Mouse (Mus musculus) T-helper 17 cell (primary cell): Measurements from ENCODE around the gene Ube2g2.

Experiments
- in situ Hi-C, 2 experiments: fragments of 300-600 bp; cut with MboI, MseI; formaldehyde crosslinking; loops; 1 replicate in 1 of 2; 2 replicates in 1 of 2; pipeline ENCODE4 v1.15.1; 2025; ENCODE audit warnings: high pct_unique_total_duplicates in 2 of 2

Ube2g2 gene

DNA sequence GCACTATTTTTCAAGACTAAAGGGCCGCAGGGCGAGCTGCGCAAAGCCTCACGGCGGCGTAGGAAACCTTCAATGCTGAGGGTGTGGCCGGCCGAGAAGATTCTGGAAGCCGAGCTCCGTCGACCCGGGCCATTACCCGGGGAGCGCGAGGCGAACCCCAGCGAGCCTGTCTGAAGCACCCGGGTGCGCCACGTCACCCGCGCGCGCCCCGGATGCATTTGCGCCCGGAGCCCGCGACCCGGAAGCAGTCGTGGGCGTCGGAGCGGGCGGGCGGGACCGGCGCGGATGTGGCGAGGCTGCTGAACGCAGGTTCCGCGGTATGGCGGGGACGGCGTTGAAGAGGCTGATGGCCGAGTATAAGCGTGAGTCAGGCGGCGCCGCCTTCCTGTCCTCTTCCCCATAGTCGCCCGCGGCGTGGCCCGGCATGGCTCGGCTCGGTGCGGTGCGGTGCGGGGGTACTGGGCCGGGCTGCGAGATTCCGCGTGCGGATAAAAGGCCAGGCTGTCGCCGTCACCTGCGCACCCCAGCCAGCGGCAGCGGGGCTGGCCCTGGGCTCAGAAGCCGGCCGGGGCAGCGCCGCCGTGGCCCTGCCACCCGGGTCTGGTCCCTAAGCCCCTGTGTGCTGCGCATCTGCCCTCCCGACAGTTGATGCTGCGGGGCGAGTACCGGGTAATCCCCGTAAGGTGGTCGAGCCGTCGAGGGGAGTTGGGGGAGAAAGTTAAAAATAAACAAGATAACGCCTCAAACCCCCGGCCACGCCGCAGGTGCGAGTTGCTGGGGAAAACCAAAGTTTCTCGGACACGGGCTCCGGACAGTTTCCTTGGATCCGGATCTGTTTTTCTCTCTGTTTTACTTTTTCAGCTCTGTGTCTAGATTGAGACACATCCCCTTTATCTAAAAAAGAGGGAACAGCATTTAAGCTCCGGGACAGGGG is at the start of gene Ube2g2:
Ube2g2 (plus strand) TSS at position 221 of the 934 bp plus-strand sequence.
- in situ Hi-C loops, result loop anchor here in 1 of 2 experiments (10.0 kb wide), 1 partner anchor 952 kb away; the partner anchor contains the start of gene Ilvbl

DNA sequence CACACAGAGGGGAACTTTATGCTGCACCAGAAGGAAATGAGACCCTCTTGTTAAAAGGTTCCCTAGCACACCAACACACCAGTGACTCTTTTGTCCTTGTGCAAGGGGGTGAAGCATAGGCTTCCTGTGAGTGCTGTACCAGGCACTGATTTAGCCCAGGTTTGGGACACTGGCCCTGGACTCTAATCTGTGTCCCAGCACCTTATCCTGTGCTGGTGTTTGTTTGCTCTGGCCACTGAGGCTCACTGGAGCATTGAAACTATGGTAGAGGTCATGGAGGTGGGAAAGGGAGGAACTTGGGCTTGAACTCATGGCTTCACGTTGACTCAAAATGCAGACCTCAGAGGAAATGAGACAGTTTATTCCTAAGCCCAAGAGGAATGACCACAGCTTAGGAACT is 48.9 kb upstream of the Ube2g2 start:
- in situ Hi-C loops, result no loop called here

DNA sequence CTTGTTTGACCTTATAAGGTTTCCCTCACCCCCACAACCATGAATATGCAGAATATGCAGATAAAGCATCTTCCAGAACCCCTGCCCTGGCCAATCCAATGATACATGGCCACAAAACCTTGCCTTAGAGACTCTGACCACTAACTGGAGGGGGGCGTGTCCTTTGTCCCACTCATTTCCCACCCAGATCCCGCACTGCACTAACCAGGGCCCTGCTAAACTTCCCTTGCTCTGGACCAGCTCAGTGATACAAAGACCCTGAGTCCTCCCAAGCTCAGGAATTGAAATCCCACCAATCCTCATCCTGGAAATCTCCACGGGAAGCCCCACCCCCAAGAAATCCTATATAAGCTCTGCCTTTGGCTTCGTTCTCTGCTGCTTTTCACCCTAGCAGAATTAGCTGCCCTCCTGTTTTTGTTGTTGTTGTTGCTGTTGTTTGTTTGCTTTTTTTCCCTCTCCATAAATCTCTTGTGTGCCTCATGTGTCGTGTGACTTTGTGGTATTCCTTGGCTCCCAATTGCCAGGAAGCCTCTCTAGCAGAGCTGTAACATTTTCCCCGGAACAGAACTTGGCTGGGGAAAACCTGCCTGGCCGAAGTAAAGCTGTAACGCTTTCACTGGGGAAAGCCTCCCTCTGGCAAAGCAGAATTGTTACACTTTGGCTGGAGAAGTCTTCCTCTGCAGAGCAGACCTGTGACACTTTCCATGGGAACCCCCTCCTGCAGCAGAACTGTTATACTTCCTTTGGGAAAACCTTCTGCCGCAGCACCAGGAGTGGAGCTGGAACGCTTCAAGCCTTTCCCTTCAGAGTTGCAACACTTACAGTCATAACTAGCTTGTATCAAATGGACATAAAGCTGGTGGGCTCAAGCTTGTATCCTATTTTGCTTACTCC is 41.8 kb upstream of the Ube2g2 start:
- in situ Hi-C loops, result no loop called here

DNA sequence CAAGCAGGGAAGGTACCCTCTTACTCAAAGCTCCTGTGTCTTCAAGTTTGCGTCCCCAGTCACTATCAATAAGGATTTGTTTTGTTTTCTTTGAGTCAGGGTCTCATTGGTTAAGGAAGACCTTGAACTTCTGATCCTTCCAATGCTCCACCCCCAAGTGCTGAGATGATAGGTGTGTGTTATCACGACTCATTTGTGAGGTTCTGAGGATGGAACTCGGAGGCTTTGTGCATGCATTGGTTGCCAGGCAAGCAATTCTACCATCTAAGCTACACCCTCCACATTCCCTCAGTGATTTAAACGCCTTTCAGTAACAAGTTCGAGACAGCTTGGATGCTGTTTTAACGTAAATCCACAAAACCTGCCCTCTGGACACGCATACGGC is 41.1 kb upstream of the Ube2g2 start:
- in situ Hi-C loops, result no loop called here

DNA sequence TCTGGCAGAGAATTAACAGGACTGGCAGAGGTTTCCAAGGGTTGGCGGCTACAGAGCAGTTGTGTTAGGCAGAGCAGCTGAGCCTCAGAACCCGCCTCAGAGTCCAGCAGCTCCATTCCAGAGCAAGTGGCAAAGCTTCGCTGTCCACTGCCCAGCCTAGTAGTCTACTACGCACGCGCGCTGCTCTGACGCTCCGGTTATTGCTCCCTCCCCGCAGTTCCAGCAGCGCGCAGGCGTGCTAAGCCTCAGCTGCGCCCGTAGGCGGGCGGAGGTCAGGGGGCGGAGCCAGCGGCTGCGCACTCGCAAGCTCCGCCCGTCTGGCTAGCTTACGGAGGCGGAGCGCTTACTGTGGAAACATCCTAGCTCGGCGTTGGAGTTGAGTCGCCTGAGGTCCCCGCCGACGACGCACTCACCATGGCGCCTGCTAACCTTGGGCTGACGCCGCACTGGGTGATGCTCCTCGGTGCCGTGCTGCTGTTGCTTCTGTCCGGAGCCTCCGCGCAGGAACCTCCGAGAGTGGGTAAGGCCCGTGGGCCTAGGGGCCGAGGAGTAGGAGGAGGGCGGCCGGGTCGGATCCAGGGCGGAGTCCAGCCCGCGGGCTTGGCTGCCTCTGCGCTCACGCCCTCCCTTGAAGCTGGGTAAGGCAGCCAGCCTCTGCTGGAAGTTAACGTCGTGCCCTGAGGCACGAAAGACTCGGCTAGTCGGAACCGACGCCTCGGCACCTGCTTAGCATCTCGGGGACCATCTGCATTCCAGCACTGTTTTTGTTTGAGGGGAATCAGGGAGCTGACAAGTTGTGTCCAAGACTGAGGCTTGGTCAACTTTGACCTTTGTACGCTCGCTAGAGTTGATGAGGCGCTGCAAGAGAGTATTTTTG is 40.4 kb upstream of the Ube2g2 start, which contains the start of gene Pttg1ip:
Pttg1ip (plus strand) TSS at position 313 of the 877 bp plus-strand sequence.
- in situ Hi-C loops, result no loop called here

DNA sequence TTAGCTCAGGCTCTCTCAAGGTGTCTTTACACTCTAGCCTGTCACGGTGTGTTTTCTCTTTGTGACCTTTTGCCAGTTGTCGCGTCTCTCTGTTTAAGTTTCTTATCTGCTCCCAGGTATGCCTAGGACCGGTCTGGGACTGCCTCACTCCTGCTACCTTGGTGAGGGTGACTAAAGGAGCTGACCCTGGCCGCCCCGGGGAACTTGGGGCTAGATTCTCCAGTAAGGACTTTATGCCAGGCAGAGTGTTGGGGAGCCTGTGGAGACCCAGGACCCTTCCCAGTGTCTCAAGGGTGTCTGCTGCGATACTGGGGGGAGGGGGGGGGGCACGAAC is 39.8 kb upstream of the Ube2g2 start:
- in situ Hi-C loops, result no loop called here

DNA sequence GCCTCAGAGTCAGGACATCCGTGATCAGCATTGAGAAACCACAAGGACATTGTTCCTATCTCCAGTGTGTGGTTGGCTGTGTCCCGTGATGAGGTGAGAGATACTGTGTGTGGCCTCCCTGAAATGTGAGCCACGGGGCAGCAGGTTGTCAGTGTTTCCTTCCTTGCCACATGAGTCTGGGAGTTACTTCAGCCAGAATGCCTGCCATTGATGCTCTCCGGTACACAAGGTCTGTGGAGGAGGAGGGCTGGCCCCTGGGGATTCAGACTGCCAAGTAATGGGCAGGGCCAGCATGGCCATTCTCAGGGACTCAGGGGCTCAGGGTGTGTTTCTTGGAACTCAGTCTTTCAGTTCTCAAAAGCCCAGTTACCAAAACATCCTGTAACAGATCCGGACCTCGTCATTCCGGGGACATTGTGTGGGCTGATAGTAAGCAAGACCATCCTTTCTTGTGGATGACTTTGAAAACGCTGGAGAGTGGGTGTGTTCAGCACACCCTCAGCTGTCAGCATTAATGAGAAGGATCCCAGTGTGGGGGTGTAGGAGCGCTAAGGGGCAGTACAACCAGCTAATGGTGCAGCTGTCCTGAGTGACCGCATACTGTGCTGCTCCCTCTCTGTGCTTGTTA is 38.2 kb upstream of the Ube2g2 start:
- in situ Hi-C loops, result no loop called here

DNA sequence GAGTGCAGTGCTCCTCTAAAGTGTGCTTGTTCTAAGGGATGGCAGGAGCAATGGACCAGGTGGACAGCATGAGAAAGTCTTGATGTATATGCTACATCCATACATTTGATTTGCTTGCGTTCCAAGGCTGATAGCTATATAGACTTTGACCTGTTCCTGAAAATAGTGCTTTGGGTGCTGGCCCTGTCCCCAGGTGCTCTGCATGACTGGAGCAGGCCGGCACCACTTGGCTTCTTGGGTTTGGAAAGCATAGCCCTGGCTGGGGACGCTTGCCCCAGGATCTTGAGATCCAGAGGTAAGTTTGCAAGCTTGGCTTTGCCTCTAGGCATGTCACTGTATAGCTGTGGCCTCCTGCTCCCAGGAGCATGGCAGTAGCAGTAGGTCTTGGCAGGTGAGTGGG is 35.4 kb upstream of the Ube2g2 start:
- in situ Hi-C loops, result no loop called here

DNA sequence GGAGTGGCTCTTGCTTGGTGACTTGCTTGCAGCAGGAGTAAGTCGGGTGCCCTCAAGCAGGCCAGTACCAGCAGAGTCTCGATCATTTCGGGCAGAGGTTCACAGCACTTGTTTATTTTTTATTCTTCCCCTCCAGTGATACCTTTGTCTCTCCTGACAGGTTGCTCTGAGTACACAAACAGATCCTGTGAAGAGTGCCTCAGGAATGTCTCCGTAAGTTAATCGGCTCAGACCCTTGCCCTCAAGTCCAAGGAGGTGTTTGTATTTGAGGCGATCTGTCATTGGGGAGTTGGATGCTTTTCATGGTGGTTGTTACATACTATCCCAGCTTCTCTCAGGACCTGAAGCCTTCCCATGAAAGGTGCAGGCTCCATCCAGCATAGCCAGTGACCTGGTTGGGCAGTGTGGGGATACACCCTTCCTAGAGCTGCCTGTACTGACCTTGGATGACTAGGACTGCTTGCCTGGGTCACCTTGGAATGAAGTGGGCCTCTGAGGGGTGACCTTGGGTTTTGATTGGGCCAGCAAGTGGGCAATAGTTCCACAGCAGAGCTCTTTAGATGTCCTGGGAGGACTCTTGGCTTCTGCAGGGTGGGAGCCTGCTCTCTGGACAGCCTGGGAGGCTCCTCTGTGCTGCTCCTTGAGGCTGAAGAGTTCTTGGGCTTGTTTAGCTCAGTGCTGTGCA is 34.8 kb upstream of the Ube2g2 start:
- in situ Hi-C loops, result no loop called here

DNA sequence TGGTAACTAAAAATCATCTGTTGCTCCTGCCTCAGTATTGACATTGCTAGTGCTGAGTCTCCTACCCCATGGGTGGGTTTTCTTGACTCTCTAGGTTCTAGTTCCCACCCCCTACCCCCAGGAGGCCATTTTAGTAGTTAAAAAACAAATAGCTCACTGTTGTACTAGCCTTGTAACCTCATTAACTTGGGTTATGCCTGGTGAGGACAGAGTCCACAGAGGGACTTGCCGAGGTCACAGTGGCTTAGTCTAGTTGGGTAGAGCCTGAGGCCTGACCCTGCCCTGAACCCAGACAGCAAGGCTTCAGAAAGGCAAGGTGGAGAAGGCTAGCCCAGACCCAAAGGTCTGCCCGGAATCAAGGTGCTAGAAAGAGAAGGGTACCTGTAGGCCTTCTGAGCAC is 34.0 kb upstream of the Ube2g2 start:
- in situ Hi-C loops, result no loop called here

DNA sequence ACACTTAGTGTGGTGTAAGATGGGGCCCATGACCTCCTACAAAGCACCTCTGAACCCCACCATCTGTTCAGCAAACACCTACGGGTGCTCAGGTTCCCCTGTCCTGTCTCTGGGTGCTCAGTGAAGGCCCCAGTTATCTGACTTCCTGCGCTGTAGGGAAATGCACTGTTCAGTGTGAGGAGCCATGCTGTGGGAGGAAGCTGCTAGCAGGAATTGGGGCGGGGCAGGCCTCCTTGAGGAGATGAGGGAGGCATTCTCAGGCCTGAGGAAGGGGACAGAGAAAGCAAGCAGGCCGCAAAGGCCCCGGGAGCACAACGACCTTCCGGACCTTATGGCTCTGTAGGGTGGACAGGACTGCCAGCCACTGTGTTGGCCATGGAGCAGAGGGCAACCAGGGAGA is 33.0 kb upstream of the Ube2g2 start:
- in situ Hi-C loops, result no loop called here

DNA sequence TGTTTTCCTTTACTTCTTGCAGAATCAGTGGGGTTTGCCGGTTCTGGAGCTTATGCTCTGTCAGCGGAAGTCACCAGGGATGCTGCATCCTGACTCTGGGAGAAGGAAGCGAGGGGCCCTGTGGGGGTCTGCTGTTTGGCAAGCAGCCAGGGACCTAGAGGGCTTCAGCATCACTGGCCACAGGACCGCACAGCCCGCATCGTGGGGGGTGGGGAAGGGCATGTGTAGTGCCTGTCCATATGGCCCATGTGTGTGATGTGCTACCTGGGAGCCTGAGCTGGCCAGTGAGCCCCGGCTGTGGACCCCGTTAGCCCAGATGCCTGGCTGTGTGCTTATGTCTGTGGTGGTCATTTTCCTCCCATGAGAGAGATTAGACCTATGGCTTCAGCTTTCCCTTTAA is 32.3 kb upstream of the Ube2g2 start:
- in situ Hi-C loops, result no loop called here

DNA sequence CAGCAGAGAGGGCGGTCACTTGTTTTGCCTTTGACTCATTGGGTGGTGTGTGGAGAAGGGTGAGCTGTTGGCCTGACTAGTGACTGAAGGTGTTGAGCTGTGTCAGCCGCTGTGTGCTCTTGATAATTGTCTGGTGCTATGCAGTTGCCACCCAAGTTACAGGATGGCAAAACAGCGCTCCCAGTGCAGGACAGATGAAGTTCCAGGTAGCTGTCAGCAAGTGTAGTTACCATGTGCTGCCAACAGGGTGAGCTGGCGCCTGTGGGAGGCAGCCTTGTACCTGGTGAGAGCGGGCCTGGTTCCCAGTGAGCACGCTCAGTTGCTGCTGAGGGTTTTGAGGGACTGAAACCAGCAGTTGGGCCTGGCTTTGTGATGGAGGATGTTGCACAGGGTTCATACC is 31.3 kb upstream of the Ube2g2 start:
- in situ Hi-C loops, result no loop called here

DNA sequence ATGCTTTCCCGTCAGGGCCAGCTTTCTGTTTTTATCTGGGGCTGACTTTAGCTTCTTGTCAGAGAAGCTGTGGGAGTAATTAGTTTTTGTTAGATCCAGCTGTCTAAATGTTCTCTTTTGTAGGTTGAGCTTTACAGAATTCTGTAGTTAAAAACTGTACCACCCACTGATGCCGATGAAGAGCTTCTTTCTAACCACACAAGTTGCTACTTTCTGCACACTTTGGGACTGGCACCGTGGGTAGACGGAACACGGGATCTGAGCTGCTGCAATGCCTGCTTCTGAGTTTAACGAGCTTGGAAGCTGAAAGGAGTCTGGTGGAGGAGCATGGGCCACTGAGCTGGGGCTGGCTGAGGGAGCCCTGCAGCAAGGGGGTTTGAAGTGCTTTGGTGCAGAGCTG is 30.5 kb upstream of the Ube2g2 start:
- in situ Hi-C loops, result no loop called here

DNA sequence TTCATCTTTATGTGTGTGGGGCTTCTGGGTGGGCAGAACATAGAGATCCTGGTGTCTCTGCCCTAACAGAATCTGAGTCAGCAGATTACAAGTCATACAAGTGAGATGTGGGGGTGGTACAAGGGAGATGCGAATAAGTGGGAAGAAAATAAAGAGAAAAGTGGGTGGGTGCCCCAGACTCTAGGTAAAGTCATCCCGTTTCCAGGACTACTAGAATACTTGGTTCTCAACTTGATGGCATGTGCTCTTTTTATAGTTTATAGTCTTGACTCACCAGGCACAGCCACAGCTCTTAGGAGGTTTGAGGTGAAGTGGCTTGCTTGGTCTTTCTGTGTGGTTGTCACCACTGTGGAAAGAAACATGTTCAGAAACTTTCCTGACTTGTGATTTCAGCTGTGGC is 26.0 kb upstream of the Ube2g2 start:
- in situ Hi-C loops, result no loop called here

DNA sequence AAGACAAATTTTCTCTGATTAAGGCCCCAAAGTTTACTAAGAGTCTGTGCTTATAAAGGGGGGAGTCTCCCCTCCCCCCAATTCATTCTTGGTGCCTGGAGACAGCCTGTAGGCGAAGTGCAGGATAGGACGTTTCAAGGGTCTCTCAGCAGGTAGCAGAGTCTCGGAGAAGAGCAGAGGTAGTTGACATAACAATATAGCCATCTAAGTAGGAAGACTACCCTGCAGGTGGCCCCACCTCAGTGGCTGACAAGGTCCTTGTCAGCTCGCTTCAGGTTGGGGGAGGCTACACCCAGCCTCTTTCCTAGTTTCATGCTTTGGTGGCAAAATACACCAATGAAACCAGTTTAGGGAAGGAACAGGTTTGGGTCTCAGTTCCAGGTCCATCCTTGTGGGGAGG is 19.1 kb upstream of the Ube2g2 start:
- in situ Hi-C loops, result loop anchor here in 1 of 2 experiments (10.0 kb wide), 1 partner anchor 562 kb away; the partner anchor contains the start of gene D10Jhu81e

DNA sequence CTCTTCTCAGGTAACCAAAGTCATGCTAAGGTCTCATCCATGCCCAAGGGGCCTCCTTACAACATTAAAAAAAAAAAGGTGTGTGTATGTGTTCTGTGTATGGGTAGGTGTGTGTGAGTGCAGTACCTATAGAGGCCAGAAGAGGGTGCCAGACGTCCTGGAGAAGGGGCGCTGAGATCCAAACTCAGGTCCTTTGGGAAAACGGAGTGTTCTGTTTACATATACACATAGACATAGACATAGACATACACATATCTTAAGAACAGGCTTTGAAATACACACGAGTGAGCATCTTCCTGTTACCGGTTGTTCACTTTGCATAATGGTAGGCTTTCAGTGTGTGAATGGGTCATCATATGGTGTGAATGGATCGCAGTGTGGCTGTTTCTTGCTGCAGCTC is 18.0 kb upstream of the Ube2g2 start:
- in situ Hi-C loops, result loop anchor here in 1 of 2 experiments (10.0 kb wide), 1 partner anchor 561 kb away; the partner anchor contains the start of gene D10Jhu81e

DNA sequence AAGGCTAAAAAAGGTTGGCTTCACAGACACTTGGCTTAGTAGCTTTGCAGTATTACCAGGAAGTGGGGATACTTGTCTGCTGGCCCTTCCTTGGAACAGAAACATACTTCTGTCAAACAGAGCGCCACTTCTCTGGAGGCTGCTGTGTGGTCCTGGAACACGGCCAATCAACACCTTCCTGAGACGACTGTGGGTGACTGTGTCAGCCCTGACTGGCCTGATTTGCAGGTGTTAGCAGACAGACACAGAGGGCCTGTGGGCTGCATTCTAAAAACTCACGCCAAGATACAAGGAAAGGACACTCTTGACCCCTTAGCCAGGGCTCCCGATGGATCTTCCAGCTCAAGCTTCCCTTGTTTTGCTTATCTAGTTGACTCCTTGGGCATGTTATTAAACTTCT is 17.1 kb upstream of the Ube2g2 start:
- in situ Hi-C loops, result loop anchor here (5.0 to 10.0 kb wide), 2 partner anchors 88 to 560 kb away; partner anchors contain the start of genes Fam207a (in 2 of the 2) and D10Jhu81e (in 1 of the 2)

DNA sequence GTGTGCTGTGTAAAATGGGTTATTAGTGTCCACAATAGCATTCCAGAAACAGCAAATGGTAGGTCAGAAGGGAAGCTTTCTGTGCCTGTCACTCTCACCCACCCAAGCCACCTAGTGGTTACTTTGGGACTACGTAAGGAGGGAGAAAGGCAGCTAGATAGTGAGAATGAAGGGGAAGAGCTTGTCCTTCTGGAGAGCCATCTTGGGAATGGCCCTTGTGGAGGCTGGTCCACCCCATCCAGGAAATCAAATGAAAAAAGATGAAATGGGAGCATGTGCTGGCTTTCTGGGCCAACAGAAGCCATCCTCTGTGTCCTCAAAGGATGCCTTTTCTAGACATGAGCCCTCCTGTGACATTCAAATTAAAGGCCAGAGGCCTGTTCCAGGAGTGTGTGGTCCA is 16.7 kb upstream of the Ube2g2 start:
- in situ Hi-C loops, result loop anchor here (5.0 to 10.0 kb wide), 2 partner anchors 88 to 559 kb away; partner anchors contain the start of genes Fam207a (in 2 of the 2) and D10Jhu81e (in 1 of the 2)
